Mouse (Mus musculus): ENCODE measurements around the gene Fbxw15. TPM values are rescaled to one million over a fixed set of nuclear protein-coding genes. Genes with fewer than 3 reads are reported as not detected.

The Fbxw15 gene
- polyA plus RNA-seq, 1 experiment from 2014 or later: not detected

DNA sequence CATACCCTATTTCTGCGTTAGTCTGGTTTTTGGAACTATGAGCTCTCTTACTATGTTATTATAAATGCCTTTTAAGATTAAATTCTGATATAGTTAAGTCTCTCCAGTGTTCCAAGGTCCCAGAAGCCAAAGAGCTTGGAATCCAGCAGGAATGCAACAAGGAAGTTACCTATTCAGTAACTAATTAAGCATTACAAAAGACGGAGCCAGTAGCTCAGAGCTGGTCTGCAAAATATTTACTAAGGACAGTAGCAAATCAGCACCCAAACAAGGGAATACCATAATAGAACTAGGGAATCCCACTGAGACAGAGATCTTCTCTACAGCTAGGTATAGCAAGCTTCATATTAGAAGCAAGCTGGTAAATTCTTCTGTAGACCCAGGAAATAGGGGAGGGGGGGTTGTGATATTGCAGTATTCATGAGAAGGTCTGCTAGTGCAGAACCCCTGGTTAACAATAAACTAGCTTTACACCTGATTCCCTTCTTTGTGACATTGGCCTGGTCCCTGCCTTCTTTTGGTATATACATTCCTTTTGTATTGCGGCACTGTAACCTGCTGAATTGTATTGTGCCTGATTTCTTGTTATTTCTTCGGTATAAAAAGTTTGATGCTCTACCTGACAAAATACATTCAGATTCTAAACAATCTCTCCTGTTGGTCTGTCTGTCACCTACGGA, 44.5 kb downstream of the Fbxw15 start:
- Histone ChIP-seq H3K27ac (ENCODE audit: low read length) (no peak overlapping the region), H3K36me3 (ENCODE audit: control insufficient read depth, insufficient read depth, low read length) (no peaks in the 10 kb centered on the region), H3K9me3 (replicated peaks; ENCODE audit: control insufficient read depth, low read length) (no peaks in the 10 kb centered on the region), H3K4me3 (replicated peaks; ENCODE audit: low read length) (no peak overlapping the region), H3K27me3 (ENCODE audit: control insufficient read depth, insufficient read depth, low read length) (no peaks in the 10 kb centered on the region), H3K9ac (ENCODE audit: low read length) (no peak overlapping the region), H3K4me2 (ENCODE audit: low read depth, low read length) (no peak overlapping the region), H3K4me1 (ENCODE audit: control insufficient read depth, insufficient read depth, low read length) (no peaks in the 10 kb centered on the region)
- ATAC-seq (ENCODE audit: insufficient read depth, low FRiP score): no peak
- whole genome bisulfite sequencing: 74% methylated on average over 5 of the region's 5 CpGs

Other genes with a start within 250 kb of the Fbxw15 start
- gene Fbxw28, start 228.6 kb downstream of the Fbxw15 start, polyA plus RNA-seq (2015; fragmentation: Nextera tagmentation; extraction: Ambion mirVana): not detected in 2 replicates
- gene Fbxw22, start 164.0 kb downstream of the Fbxw15 start, polyA plus RNA-seq (2015; fragmentation: Nextera tagmentation; extraction: Ambion mirVana): not detected in 2 replicates
- not detected in 2 replicates for gene Fbxw16, start 119.1 kb downstream of the Fbxw15 start, polyA plus RNA-seq (2015; fragmentation: Nextera tagmentation; extraction: Ambion mirVana)
- not detected in 2 replicates for gene Fbxw19, start 72.4 kb downstream of the Fbxw15 start, polyA plus RNA-seq (2015; fragmentation: Nextera tagmentation; extraction: Ambion mirVana)
- gene Fbxw24, start 57.8 kb upstream of the Fbxw15 start, polyA plus RNA-seq (2015; fragmentation: Nextera tagmentation; extraction: Ambion mirVana): not detected in 2 replicates
- not detected in 2 replicates for gene Fbxw25, start 96.4 kb upstream of the Fbxw15 start, polyA plus RNA-seq (2015; fragmentation: Nextera tagmentation; extraction: Ambion mirVana)
- gene Fbxw18, start 134.4 kb upstream of the Fbxw15 start, polyA plus RNA-seq (2015; fragmentation: Nextera tagmentation; extraction: Ambion mirVana): not detected in 2 replicates
- not detected in 2 replicates for gene Fbxw26, start 177.8 kb upstream of the Fbxw15 start, polyA plus RNA-seq (2015; fragmentation: Nextera tagmentation; extraction: Ambion mirVana)
- gene Fbxw27, start 222.4 kb upstream of the Fbxw15 start, polyA plus RNA-seq (2015; fragmentation: Nextera tagmentation; extraction: Ambion mirVana): not detected in 2 replicates
- gene Spink8, start 244.0 kb upstream of the Fbxw15 start, polyA plus RNA-seq (2015; fragmentation: Nextera tagmentation; extraction: Ambion mirVana): 0.18 TPM in 1 of 2 replicates, not detected in the other